Mouse (Mus musculus): Measurements from ENCODE around the gene Ppp1r13l.

DNA sequence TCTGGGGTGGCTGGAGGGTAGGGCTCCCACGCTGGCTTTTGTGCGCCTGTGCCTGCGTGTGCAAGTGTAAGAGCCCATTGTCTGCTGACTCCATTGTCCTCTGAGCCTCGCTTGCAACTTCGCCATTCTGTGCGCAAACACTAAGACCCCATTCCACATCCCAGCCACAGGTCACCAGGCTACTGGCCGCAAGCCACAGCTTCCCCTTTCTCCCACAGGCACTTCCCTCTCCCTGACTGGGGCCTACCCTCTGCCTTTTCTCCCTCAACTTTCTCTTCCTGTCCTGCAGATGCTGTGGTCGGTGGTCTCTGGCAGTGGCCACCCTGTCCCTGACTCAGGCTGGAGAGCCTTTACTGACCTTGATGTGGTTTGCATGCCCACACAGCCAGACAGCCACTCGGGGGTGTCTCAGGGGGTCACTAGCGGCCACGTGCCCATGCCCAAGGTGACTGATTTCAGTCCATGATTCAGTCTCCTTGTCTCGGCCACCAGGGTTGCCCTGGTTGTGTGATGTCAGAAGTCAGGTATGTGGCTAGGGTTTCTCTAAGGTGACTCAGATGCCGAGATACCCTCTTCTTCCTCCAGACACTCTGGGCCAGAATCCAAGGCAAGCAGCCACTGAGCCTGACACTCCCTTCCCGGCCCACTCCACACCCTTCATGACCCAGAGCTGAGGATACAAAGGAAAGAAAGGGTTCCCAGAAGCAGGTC lies 42.9 kb upstream of the Ppp1r13l start:
- no peak for TF ChIP-seq POLR2A (IDR thresholded peaks at IDR 0.05; ENCODE audit: control insufficient read depth, extremely low read depth, insufficient read depth, low read length, poor library complexity)
- TF ChIP-seq CTCF (IDR thresholded peaks at IDR 0.05; ENCODE audit: borderline replicate concordance, control insufficient read depth, extremely low read depth, insufficient read depth, low read length, poor library complexity): no peak
